Mouse (Mus musculus) left cerebral cortex, adult 9 months (tissue): Measurements from ENCODE around the gene Usp5.

Experiments used
- DNase-seq, 2 experiments: peaks; one replicate each; pipeline ENCODE4 v3.0.0; 2022; ENCODE audit warnings: low spot score in 2 of 2

The Usp5 gene

DNA sequence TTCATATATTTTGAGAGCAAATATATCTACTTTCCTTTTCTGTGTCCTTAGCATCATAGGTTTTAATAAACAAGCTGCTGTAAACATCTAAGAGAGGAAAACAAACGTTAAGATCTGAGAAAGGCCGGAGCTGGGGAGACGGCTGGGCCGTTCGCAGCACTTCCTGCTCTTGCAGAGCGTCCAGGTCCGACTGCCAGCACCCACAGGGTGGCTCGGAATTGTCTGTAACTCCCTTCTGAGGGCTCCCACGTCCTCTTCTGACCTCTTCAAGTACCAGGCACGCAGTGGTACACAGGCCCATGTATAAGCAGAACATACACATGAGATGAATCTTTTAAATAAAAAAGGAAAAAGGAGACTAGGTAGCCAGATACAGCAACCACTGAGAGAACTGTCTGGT, 41.6 kb downstream of the Usp5 start:
- no peak for DNase-seq

DNA sequence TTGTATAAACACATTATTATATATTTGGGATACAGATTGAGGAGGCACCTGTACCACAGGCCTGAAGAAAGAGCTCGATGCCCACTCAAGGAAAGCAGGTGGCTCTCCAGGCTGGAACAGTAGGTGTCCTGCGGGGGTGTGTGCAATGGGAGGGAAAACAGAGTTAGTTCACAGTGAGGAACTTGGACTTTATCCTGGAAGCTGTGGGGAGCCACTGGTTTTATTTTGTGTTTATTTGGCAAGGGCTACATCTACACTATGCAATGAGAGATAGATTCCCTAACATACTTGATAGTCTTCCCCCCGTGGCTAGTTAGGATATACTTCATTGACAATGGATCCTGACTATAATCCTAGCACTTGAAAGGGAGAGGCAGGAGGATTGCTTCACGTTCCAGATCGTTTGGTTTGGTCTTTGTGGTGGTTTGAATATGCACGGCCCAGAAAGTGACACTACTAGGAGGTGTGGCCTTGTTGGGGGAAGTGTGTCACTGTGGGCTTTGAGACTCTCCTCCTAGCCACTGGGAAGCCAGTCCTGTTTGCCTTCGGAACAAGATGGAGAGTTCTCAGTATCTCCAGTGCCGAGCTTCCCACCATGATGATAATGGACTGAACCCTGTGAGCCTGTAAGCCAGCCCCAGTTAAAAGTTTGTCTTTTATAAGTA, 42.4 kb downstream of the Usp5 start:
- DNase-seq, result peak in 1 of 2 experiments; percentile 61

DNA sequence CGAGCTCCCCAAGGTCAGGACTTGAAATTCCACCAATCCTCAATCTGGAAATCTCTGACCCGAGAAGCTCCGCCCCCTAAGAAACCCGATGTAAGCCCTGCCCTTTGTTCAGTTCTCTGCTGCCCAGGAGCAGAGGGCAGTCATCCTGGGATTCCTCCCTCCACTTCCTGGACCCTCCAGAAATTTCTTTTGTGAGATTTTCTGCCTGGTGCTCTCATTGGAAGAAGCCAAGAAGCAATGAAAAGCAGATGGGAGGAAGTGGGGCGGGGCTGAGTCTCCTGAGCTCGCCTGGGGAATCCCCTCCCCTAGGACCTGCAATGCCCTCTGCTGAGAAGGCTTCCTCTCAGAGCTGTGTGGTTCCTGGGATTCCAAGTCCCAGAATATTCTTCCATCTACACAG, 46.8 kb downstream of the Usp5 start:
- no peak for DNase-seq

DNA sequence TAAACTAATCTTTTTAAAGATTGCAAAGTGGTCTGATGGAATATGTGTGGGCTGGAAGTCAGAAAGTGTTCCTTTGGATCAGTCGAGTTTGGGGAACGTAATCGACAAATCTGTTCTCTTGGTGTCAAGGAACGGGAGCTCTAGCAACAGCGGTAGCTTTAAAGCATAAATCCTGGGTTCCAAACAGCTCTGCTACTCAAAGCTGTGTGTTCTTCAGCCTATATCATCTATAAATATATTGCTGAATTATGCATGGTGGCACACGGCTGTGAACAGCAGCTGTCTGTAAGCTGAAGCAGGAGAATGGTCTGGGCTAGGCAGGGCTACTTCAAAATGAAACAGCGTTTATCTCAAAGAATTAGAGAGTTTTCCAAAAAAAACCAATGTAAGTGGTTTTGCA, 48.4 kb downstream of the Usp5 start:
- no peak for DNase-seq

DNA sequence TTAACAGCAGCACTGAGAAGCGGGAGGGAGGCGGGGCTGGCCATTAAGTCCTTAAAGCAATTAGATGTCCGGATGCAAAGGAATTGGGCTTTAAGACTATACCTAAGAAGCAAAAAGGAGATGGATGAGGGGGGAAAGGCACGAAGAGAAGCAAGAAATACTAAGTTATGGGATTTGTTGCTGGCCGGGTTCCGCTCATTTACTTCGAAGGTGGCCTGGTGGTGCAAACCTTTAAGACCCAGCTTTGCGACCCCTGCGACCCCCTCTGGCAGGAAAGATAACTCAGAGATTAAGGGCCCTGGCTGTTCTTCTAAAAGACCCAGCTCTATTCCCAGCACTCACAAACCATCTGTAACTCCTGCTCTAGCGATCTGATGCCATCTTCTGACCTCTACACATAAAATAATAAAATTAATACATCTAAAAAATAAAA, 49.3 kb downstream of the Usp5 start:
- DNase-seq, result no peak

DNA sequence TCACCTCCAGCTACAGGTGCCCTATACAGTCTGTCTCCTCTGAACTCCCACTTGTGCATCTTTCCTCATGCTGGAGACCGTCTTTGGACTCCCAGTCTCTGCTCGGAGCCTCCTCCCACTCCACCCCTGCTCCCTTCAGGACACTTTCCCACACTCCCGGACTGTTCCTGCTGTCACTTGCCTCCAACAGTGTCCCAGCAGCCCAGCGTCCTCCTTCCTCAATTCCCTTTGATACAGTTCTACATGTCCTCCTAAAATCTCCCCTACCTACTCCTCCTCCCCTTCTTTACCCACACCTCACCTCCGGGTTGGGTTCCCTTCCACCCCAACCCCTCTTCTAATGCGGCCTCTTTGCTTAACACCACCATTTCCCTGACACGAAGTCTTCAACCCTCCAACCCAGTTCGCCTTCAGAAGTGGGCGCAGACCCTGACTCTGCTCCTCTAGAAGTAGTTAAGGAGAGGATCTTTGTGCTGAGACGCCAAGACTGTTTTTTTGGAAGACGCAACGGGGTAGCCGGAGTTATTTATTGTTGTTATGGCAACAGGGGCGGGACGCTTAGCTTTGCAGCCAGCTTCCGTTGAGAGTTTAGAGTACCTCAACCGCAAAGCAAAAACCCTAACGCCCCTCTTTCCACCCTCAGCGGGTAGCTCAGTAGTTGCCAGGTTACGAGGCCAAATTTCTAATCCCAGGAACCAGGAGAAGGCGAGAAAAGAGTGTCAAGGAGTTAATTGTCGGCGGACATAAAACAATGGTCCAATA, 49.9 kb downstream of the Usp5 start, which contains the start of gene Lrrc23:
Gene Lrrc23 (minus strand): TSS at position 506 of the 762 bp plus-strand sequence.
- DNase-seq, result no peak

DNA sequence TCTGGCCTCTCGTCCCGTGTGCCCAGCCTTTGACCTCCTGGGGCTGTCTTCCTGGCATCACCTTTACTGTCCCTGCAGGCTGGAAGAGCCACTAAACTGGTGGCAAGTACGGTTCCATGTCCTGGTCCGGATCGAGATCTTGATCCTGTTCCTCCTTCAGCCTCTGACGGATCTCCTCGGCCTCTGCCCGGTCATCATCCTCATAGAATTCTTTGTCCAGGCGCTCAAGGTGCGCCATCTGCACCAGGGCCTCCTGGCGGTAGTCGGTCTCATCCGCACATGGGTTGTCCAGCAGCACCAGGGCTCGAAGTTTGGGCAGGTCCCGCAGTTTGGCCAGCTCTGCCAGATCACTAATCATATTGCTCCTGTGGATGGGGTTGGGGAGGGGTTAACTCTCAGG, 58.8 kb downstream of the Usp5 start:
- DNase-seq, result no peak

DNA sequence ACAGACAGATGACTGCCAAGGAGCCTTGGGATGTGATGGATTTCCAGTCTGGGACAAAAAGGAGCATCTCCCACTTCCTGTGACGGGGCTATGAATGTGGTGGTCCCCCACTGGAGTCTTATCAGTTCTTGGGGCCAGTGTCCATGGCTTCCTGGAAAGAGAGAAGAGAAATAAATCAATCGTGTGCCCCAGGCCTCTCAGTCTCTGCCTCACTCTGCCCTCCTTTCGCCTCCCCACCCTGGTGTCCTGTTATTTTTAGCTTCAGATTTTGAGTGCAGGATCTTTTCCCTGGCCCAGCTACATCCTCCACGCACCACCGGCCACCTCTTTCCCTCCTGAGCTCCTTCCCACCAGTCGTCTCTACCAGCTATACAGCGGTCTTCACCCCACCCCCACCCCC, 59.3 kb downstream of the Usp5 start:
- no peak for DNase-seq

DNA sequence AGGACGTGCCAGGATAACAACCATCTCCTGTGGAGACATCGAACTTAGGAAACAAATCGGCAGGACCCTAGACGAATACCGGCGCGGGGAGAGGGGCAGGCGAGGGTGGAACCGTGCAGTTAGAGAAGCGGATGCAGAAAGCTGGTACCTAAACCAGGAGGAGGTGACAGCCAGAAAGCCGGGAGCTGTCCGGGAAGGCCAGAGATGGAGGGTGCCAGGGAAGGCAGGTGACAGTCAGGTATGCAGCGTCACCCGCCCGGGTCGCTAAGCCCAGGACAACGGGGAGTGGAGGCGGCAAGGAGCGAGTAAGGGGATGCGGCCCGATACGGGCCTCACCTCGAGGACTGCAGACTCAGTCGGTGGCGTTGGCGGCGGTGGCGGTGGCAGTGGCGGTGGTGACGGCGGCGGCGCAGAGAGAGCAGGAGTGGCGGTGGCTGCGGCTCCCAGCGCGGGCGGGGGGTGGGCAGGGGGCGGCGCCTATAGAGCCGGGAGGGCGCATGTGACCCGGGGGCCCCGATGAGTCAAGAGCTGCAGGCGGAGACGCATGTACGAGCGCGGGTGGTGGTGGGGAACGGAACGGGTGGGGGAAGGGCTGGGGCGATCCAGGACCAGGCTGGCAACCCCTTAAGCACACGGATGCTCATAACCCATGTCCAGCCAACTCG, 60.1 kb downstream of the Usp5 start, which contains the start of gene Eno2:
Gene Eno2 (minus strand): TSS at position 573 of the 665 bp plus-strand sequence.
- peak in 1 of 2 experiments; percentile 68 for DNase-seq

DNA sequence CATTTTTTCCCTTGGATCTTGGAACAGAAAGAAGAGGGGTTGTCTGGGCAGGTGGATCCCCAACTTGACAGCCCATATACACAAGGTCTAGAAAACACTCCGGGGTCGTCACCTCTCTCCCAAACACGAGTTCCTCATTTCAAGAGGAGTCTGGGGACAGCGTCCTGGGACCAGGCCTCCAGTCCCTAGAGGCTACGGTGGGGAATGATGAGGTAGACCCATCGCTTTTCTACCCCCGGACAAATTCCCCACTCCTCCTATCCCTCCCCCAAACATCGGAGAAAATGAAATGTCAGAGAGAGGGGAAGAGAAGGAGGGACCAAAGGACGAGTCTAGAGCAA, 60.6 kb downstream of the Usp5 start:
- DNase-seq, result no peak

DNA sequence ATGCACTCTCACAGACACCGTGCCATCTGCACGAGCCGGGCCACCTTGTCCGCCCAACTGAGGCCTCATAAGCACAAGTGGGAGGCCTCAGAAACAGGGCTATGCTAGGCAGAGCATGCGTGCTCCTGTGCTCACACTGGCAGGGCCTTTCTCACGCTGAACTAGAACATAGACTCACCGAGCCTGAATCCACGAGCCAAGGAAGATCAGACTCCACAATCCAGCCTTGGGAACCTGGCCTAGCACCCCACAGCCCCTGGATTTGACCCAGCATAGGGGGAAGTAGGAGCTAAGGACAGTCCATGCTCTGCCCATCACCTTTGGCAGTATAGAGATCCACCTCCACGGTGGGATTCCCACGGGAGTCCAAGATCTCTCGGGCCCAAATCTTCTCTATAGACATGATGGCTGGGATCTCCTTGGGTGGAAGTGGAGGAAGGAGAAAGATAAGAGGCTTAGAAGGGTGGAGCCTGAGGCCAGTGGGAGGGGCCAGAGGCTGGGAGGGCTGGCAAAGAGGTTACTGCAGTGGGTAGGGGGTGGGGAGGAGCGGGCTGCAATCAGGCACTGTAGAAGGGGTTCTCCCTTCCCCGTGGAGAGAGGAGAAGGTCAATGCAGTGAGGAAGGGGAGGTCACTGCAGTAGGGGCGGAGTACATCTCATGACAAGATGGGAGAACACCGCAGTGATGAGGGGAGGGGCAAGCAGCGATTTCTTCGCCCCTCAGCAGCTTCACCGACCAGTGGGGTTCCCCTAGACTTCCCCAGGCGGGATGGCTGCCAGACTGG, 61.2 kb downstream of the Usp5 start:
- peak in 1 of 2 experiments; percentile 59 for DNase-seq

DNA sequence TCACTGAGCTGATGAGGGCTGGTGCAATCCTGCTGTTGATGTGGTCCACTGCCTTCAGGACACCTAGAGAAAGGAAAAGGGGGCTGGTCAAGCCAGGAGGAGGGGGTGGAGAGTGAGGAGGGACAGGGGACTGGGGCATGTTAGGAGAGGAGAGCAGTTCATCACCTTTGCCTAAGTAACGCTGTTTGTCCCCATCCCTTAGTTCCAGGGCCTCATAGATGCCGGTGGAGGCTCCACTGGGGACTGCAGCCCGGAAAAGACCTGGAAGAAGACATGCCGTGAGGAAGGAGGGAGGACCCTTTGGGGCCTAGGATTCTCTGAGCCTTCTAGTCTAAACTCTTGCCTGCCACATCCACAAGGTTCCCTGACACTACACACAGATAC, 61.8 kb downstream of the Usp5 start:
- no peak for DNase-seq

DNA sequence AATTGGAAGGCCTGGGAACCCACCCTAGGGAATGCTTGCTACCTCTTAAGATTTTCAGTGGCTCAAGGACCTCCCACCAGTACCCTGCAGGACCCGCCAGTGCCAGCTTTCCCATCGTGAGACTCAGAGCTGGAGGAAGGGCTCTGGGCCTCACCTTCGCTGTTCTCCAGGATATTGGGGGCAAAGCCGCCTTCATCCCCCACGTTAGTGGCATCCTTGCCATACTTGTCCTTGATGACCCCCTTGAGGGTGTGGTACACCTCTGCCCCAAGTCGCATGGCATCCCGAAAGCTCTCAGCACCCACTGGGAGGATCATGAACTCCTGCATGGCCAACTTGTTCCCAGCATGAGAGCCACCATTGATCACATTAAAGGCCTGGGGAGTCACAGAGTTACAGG, 63.3 kb downstream of the Usp5 start:
- DNase-seq, result no peak
